Mouse (Mus musculus): ENCODE data around the gene Gm21698. TPM values are rescaled to one million over a fixed set of nuclear protein-coding genes. Genes with fewer than 3 reads are reported as not detected.
"Not testable (repeated sequence)": the region's sequence is repeated elsewhere in the genome, so short reads cannot be mapped to it uniquely, and the experiment has no call there.

Gm21698 gene
- polyA plus RNA-seq (2016; fragmentation: Nextera tagmentation; extraction: Ambion mirVana) = 0.07 and 0.08 TPM in 2 replicates

DNA sequence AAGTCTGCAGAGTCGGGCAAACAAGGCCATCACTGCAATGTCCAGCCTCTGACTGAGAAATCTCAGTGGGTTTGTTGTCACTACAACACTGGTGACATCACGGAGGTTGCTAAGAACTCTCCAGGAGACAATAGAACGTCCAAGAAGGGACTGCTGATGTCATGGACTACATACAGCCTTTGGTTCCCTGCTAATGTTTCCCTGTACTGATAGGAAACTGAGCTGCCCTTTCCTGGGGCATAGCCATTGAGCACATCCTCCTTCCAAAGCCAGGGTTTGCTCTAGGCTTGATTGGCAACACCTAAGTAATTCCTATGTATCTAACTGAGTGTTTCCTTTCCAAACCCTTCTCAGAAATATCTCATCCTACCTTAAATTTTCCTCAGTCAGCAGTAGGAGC lies at the start of gene Gm21698:
Gene Gm21698, minus strand, starts transcription at position 101 of the 400 bp plus-strand sequence.
- no CpG with 5 or more reads among the region's 3 CpGs for WGBS
- not testable (repeated sequence) for H3K9me3 ChIP-seq; DNase-seq (ENCODE audit: low spot score)

DNA sequence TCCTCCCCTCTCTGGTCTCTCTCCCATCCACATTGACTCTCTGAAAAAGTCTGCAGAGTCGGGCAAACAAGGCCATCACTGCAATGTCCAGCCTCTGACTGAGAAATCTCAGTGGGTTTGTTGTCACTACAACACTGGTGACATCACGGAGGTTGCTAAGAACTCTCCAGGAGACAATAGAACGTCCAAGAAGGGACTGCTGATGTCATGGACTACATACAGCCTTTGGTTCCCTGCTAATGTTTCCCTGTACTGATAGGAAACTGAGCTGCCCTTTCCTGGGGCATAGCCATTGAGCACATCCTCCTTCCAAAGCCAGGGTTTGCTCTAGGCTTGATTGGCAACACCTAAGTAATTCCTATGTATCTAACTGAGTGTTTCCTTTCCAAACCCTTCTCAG lies 34.4 kb upstream of the Gm21698 start, which contains the start of gene Gm5862:
Gene Gm5862, minus strand, starts transcription at position 101 of the 400 bp plus-strand sequence.
- WGBS = no CpG with 5 or more reads among the region's 3 CpGs
- H3K4me1 ChIP-seq (replicated peaks); H3K27ac ChIP-seq; H3K36me3 ChIP-seq; H3K9me3 ChIP-seq; DNase-seq (ENCODE audit: low spot score); H3K27me3 ChIP-seq (ENCODE audit: insufficient read depth, poor library complexity, severe bottlenecking); H3K4me3 ChIP-seq: not testable (repeated sequence)

More for the DNA sequence above, at the start of gene Gm21698:
- not testable (repeated sequence) for H3K4me1 ChIP-seq (replicated peaks); H3K27me3 ChIP-seq (ENCODE audit: insufficient read depth, poor library complexity, severe bottlenecking); H3K27ac ChIP-seq; H3K4me3 ChIP-seq; H3K36me3 ChIP-seq

DNA sequence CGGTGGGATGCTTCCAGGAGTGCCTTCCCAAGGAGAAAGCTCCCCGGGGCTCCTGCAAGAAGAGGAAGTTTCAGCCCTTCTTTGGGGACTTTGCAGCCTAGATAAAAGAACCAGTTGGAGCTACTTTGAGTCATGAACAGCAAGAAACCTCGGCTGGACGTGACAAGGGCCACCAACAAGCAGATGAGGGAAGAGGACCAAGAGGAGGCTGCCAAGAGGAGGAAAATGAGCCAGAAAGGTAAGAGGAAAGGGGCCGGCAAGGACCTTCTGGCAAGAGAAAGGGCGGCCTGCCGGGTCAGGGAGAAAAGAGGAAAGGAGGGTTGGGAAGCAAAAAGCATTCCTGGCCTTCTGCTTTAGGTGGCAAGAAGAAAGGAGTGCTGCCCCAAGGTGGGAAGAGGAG lies 19.2 kb upstream of the Gm21698 start:
- H3K36me3 ChIP-seq; H3K9me3 ChIP-seq; H3K27ac ChIP-seq; DNase-seq (ENCODE audit: low spot score); H3K4me1 ChIP-seq (replicated peaks): not testable (repeated sequence)
- WGBS = 61% methylated on average over 7 of the region's 7 CpGs
- peak overlapping the region; percentile 44; the same call in 1 of the 2 replicates for H3K4me3 ChIP-seq
- H3K27me3 ChIP-seq (ENCODE audit: insufficient read depth, poor library complexity, severe bottlenecking) = peaks cover 11% of the 10 kb centered on the region

DNA sequence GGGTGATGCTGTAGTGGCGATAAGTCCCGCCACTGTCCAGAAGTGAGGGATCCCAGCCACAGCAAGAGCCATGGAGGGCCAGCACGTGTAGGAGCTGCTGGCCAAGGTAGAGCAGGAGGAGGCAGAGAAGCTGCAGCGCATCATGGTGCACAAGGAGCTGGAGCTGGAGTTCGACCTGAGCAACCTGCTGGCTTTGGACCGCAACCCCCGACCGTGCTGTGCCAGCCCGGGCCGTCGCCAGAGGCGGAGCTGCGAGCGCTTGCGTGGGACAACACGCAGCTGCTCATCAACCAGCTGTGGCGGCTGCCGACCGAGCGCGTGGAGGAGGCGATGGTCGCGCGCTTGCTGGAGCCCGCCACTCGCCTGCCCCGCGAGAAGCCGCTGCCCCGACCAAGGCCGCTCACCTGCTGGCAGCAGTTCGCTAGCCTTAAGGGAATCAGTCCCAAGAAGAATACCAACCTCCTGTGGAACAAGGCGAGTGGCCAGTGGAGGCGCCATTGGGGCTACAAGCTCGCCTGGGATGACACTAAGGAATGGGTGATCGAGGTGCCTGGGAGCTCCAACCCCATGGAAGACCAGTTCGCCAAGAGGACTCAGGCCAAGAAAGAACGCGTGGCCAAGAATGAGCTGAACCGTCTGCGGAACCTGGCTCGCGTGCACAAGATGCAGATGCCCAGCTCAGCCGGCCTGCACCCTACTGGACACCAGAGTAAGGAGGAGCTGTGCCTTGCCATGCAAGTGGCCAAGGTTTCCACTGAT lies 18.7 kb upstream of the Gm21698 start:
- Histone ChIP-seq H3K27me3 (ENCODE audit: insufficient read depth, poor library complexity, severe bottlenecking) (peaks cover 11% of the 10 kb centered on the region), H3K4me3 (peak overlapping the region; percentile 44)
- DNase-seq (ENCODE audit: low spot score) = peak; percentile 67
- not testable (repeated sequence) for H3K4me1 ChIP-seq (replicated peaks); H3K27ac ChIP-seq; H3K36me3 ChIP-seq; H3K9me3 ChIP-seq
- 20% methylated on average over 45 of the region's 45 CpGs for WGBS

DNA sequence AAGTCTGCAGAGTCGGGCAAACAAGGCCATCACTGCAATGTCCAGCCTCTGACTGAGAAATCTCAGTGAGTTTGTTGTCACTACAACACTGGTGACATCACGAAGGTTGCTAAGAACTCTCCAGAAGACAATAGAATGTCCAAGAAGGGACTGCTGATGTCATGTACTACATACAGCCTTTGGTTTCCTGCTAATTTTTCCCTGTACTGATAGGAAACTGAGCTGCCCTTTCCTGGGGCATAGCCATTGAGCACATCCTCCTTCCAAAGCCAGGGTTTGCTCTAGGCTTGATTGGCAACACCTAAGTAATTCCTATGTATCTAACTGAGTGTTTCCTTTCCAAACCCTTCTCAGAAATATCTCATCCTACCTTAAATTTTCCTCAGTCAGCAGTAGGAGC lies 16.2 kb upstream of the Gm21698 start, which contains the start of gene Gm1979:
Gene Gm1979, minus strand, starts transcription at position 101 of the 400 bp plus-strand sequence.
- DNase-seq (ENCODE audit: low spot score); H3K4me1 ChIP-seq (replicated peaks); H3K4me3 ChIP-seq; H3K36me3 ChIP-seq; H3K9me3 ChIP-seq; H3K27ac ChIP-seq: not testable (repeated sequence)
- peaks cover 11% of the 10 kb centered on the region for H3K27me3 ChIP-seq (ENCODE audit: insufficient read depth, poor library complexity, severe bottlenecking)
- WGBS = 95% methylated on average over 1 of the region's 2 CpGs

DNA sequence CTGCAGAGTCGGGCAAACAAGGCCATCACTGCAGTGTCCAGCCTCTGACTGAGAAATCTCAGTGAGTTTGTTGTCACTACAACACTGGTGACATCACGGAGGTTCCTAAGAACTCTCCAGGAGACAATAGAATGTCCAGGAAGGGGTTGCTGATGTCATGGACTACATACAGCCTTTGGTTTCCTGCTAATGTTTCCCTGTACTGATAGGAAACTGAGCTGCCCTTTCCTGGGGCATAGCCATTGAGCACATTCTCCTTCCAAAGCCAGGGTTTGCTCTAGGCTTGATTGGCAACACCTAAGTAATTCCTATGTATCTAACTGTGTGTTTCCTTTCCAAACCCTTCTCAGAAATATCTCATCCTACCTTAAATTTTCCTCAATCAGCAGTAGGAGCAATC lies 15.9 kb downstream of the Gm21698 start, which contains the start of gene Gm21680:
Gene Gm21680, minus strand, starts transcription at position 101 of the 400 bp plus-strand sequence.
- not testable (repeated sequence) for DNase-seq (ENCODE audit: low spot score); H3K4me1 ChIP-seq (replicated peaks); H3K27me3 ChIP-seq (ENCODE audit: insufficient read depth, poor library complexity, severe bottlenecking); H3K36me3 ChIP-seq; H3K4me3 ChIP-seq; H3K27ac ChIP-seq; H3K9me3 ChIP-seq
- WGBS = no CpG with 5 or more reads among the region's 2 CpGs

DNA sequence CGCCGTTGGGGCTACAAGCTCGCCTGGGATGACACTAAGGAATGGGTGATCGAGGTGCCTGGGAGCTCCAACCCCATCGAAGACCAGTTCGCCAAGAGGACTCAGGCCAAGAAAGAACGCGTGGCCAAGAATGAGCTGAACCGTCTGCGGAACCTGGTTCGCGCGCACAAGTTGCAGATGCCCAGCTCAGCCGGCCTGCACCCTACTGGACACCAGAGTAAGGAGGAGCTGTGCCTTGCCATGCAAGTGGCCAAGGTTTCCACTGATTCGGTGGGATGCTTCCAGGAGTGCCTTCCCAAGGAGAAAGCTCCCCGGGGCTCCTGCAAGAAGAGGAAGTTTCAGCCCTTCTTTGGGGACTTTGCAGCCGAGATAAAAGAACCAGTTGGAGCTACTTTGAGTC lies 31.4 kb downstream of the Gm21698 start:
- WGBS = 66% methylated on average over 17 of the region's 17 CpGs
- DNase-seq (ENCODE audit: low spot score); H3K27me3 ChIP-seq (ENCODE audit: insufficient read depth, poor library complexity, severe bottlenecking); H3K27ac ChIP-seq; H3K4me1 ChIP-seq (replicated peaks); H3K9me3 ChIP-seq; H3K36me3 ChIP-seq: not testable (repeated sequence)
- H3K4me3 ChIP-seq = peak overlapping the region; percentile 36

DNA sequence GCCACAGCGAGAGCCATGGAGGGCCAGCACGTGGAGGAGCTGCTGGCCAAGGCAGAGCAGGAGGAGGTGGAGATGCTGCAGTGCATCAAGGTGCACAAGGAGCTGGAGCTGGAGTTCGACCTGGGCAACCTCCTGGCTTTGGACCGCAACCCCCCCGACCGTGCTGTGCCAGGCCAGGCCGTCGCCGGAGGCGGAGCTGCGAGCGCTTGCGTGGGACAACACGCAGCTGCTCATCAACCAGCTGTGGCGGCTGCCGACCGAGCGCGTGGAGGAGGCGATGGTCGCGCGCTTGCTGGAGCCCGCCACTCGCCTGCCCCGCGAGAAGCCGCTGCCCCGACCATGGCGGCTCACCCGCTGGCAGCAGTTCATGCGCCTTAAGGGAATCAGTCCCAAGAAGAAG lies 31.8 kb downstream of the Gm21698 start:
- H3K36me3 ChIP-seq; H3K9me3 ChIP-seq; H3K4me1 ChIP-seq (replicated peaks); H3K27ac ChIP-seq; H3K27me3 ChIP-seq (ENCODE audit: insufficient read depth, poor library complexity, severe bottlenecking): not testable (repeated sequence)
- 27% methylated on average over 32 of the region's 32 CpGs for WGBS
- DNase-seq (ENCODE audit: low spot score) = peak; percentile 21
- peak overlapping the region; percentile 36 for H3K4me3 ChIP-seq

DNA sequence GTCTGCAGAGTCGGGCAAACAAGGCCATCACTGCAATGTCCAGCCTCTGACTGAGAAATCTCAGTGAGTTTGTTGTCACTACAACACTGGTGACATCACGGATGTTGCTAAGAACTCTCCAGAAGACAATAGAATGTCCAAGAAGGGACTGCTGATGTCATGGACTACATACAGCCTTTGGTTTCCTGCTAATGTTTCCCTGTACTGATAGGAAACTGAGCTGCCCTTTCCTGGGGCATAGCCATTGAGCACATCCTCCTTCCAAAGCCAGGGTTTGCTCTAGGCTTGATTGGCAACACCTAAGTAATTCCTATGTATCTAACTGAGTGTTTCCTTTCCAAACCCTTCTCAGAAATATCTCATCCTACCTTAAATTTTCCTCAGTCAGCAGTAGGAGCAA lies 34.1 kb downstream of the Gm21698 start, which contains the start of gene Gm21671:
Gene Gm21671, minus strand, starts transcription at position 101 of the 400 bp plus-strand sequence.
- H3K4me1 ChIP-seq (replicated peaks); H3K27ac ChIP-seq; DNase-seq (ENCODE audit: low spot score); H3K9me3 ChIP-seq; H3K4me3 ChIP-seq; H3K27me3 ChIP-seq (ENCODE audit: insufficient read depth, poor library complexity, severe bottlenecking); H3K36me3 ChIP-seq: not testable (repeated sequence)
- WGBS = 77% methylated on average over 2 of the region's 2 CpGs

DNA sequence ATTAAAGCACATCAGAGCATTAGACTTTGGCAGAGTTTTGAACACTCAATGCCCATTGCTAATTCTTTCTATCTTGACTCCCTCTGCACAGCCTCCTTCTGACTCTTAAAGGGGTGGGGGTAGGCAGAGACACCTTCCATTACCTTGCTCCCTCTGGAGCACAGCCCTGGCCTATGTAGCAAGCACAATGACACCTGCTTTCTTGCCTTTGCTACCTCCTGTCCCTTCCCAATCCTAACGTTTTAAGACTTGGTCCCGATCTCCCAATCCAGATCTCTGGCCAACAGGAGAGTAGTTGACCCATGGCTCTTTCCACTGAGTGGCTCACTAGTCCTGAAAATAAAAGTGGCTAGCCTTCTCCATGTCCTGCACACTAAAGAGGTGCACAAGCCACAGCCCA lies 43.1 kb downstream of the Gm21698 start:
- not testable (repeated sequence) for H3K27ac ChIP-seq; DNase-seq (ENCODE audit: low spot score); H3K9me3 ChIP-seq; H3K27me3 ChIP-seq (ENCODE audit: insufficient read depth, poor library complexity, severe bottlenecking); H3K36me3 ChIP-seq; H3K4me3 ChIP-seq; H3K4me1 ChIP-seq (replicated peaks)
- 88% methylated on average over 2 of the region's 2 CpGs for WGBS

DNA sequence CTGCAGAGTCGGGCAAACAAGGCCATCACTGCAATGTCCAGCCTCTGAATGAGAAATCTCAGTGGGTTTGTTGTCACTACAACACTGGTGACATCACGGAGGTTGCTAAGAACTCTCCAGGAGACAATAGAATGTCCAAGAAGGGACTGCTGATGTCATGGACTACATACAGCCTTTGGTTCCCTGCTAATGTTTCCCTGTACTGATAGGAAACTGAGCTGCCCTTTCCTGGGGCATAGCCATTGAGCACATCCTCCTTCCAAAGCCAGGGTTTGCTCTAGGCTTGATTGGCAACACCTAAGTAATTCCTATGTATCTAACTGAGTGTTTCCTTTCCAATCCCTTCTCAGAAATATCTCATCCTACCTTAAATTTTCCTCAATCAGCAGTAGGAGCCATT lies 46.2 kb downstream of the Gm21698 start, which contains the start of gene Gm21663:
Gene Gm21663, minus strand, starts transcription at position 101 of the 400 bp plus-strand sequence.
- not testable (repeated sequence) for H3K4me1 ChIP-seq (replicated peaks); H3K36me3 ChIP-seq; H3K27ac ChIP-seq; H3K9me3 ChIP-seq; H3K27me3 ChIP-seq (ENCODE audit: insufficient read depth, poor library complexity, severe bottlenecking); DNase-seq (ENCODE audit: low spot score); H3K4me3 ChIP-seq
- 56% methylated on average over 2 of the region's 2 CpGs for WGBS
